Mouse (Mus musculus): ENCODE data around the gene Paqr8. TPM values are rescaled to one million over a fixed set of nuclear protein-coding genes. Genes with fewer than 3 reads are reported as not detected.

The Paqr8 gene
- total RNA-seq, 2 experiments from 2014 or later = 2.9 to 3.1 TPM

DNA sequence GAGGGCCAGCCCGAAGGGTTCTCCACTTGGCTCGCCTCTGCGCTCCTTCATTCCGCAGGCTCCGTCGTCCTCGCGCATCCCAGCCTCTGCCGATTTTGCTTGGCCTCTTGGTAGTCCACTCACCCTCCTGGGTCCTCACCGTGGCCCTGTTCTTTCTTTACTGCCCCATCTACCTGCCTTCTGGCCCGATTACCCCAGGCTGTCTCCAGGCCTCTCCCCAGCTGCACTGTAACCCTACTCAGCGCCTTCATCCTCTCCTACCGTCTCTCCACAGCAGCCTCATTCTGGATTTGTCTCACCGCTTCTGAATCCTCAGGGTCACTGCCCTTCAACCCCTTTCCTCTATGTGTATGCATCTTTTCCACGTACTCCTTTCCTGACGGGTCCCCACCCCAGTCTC lies 61.4 kb downstream of the Paqr8 start:
- no peak; the same call in 1 of the 2 replicates for ATAC-seq (replicated peaks; ENCODE audit: poor library complexity, severe bottlenecking)

DNA sequence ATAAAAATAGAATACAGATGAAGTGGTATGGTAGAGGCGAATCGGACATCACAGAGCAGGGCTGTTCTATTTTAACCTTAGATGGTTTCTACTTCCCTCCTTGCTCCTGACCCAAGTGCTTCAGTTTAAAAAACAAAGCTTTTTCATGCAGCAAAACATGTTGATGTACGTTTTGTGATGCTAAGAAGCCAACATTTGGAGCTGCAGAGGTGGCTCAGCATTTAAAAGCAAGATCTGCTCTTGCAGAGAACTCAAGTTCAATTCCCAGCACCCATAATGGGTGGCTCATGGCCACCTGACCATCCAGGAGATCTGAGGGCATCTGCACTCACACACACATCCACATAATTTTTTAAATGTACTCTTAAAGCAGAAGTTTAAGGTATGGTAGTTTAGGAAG lies 64.5 kb downstream of the Paqr8 start:
- no peak for ATAC-seq (replicated peaks; ENCODE audit: poor library complexity, severe bottlenecking)

DNA sequence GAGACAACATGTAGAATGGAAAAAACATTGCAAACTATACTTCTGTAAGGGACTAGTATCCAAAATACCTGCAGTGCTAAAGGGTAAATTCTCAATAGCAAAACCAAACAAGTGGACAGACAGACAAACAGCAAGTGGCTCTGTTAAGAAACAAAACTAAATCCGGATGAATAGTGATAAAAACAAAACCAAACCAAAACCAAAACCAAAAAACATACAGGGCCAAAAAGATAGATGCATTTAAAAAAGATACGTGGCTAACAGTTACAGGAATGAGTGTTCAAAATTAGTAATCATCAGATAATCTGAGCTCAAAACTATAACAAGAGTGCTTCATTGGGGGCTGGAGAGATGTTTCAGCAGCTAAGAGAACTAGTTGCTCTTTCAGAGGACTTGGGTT lies 79.2 kb downstream of the Paqr8 start:
- ATAC-seq (replicated peaks; ENCODE audit: poor library complexity, severe bottlenecking) = no peak

DNA sequence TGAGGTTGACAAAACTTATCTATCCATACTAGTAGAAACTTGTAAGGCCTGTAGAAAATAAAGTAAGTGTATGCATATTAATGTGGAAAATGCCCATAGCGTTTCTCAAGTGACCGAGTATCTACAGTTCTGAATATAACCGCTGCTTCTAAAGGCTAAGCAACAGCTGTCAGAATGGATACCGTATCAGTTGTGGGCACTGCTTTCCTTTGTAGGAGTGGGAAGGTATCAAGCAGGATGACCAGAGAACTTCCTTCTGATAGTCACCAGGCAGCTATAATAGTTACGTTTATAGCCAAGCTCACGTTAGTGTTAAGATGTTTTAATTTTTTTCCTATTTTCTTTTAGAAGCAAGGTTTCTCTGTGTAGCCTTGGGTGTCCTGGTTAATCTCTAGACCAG lies 83.0 kb downstream of the Paqr8 start:
- ATAC-seq (replicated peaks; ENCODE audit: poor library complexity, severe bottlenecking) = no peak

DNA sequence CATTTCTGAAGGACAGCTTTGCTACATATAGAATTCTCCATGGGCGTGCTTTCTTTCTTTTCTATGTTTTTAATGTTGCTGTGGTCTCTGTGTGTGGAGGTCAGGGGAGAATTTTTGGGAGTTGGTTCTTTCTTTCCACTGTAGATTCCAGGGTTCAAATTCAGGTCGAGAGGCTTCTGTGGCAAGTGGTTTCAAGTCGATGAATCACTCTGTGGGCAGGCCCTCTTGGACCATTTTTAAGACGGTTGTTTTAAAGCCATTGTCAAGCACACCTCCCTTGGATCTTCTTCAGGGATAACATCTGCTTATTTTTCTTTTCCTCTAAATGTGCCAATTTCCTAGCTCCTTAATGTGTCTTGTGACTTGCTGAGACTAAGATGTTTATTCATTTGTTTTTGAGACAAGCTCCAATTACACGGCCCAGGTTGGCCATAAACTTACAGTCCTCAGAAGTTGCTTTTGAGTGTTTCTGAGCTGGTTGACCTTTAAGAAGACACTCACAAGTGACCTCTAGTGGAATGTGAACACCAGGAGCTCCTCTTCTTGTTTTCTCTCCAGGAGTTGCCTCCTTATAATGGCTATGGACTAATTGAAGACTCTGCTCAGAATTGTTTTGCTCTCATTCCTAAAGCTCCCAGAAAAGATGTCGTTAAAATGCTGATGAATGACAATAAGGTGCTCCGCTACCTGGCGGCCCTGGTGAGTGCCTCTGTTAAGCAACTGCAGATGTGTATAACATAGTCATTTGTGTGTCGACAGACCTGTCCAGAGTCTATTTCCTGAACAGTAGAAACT lies 84.1 kb downstream of the Paqr8 start:
- ATAC-seq (replicated peaks; ENCODE audit: poor library complexity, severe bottlenecking) = no peak

DNA sequence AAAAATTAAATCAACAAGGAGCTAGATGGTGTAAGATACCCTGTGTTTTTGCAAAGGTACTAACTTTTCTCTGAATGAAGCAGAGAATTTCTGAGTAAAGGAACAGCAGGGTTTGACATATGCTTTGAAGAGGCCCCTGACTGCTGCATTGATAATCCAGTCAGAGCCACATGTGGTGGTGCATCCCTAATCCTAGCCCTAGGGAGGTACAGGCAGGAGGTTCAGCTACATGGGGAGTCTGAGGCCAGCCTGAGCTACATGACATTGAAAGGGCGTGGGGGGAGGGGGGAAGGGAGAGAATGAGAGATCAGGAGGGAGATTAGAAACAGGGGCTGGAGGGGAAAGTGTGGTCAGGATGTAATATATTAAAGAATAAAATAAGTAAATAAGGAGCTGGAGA lies 90.1 kb downstream of the Paqr8 start:
- ATAC-seq (replicated peaks; ENCODE audit: poor library complexity, severe bottlenecking) = no peak

DNA sequence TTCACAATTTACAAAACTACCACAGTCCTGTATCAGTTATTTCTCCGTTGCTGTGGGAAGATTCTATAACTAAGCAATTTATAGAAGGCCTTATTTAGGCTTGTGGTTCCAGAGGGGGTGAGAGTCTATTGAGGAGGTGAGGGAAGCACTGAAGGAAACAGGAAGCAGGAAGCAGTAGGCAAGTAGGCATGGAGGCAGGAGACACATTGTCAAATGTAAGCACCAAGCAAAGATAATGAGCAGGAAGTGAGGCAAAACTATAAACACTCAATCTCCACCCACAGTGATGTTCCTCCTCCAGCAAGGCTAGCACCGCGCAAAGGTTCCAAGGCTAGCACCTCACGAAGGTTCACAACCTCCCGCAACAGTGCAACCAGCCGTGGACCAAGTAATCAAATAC lies 91.4 kb downstream of the Paqr8 start:
- 0 out of 2 replicates have a peak, but pooled peaks have one; percentile 10 for ATAC-seq (replicated peaks; ENCODE audit: poor library complexity, severe bottlenecking)

DNA sequence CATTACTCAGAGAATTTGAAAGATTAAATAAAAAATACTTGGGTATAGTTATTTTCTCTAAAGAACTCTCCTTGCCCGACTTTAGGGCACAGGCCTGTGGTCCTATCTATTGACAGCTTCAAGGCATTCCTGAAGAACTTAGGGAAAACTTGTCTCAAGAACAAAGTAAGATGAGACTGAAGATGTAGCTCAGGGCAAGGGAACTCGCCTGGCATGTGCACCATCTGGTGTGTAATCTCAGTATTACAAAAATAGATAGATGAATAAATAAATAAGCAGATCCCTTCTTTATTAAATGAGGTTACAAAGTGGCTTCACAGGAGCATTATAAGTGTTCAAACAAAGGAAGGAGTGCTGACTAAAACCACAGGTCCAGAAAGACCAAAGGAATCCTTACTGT lies 93.7 kb downstream of the Paqr8 start:
- no peak for ATAC-seq (replicated peaks; ENCODE audit: poor library complexity, severe bottlenecking)

DNA sequence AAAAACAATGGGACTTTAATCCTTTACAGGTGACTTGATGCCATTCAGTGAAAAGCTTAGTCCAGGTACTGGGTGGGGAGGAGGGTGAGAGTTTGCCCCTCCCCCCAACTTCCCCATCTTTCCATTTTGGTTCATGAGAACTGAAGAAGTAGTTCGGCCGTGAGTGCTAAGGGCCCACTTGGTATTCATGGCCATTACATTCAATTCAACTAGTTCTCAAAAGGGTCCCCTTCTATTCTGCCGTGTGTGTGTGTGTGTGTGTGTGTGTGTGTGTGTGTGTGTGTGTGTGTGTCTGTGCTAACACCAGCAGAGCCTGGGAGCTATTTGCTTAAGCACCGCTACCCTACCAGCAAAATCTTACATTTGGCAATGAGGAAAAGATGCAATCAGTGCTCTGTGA lies 94.2 kb downstream of the Paqr8 start:
- ATAC-seq (replicated peaks; ENCODE audit: poor library complexity, severe bottlenecking) = no peak

DNA sequence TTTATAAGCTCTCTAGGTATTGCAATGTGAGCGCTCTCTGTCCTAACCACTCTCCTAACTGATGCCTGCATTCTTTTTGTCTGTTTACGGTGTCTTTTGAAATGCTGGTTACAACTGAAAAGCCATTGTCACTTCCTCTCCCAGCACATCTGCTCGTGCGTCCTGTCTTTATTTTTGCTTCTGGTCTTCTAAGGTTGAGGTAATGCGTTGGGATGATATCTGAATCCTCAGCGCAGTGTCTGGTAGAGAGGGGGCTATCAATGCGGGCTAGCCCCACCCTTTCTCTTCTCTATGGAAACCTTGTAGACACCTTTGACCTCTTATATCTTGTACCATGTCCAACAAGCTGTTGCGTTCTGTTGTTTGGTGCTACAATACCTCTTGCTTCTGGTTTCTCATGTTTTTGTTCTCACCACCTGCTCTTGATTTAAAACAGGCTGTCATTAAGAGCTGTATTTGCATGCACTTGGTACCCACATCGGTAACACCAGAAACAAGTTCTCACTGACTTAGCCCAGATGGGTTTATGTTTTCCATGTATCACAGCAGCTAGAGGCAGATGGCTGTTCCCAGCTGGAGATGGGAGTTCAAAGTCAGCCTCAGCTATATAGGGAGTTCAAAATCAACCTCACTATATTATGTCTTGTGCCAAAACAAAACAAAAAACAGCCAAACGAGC lies 96.1 kb downstream of the Paqr8 start:
- ATAC-seq (replicated peaks; ENCODE audit: poor library complexity, severe bottlenecking) = peak; percentile 70

Other genes starting within 250 kb of the Paqr8 start
- gene Il17a, start 159.7 kb upstream of the Paqr8 start, total RNA-seq (2014; fragmentation: Nextera tagmentation) = not detected in 2 replicates
- not detected in 2 replicates for gene Il17a, start 159.7 kb upstream of the Paqr8 start, total RNA-seq (2017)
- not detected in 2 replicates for gene Il17f, start 100.0 kb upstream of the Paqr8 start, total RNA-seq (2014; fragmentation: Nextera tagmentation)
- gene Il17f, start 100.0 kb upstream of the Paqr8 start, total RNA-seq (2017) = not detected in 2 replicates
- gene Mcm3, start 70.3 kb upstream of the Paqr8 start, total RNA-seq (2014; fragmentation: Nextera tagmentation) = 499 and 569 TPM in 2 replicates
- gene Mcm3, start 70.3 kb upstream of the Paqr8 start, total RNA-seq (2017) = 251 and 264 TPM in 2 replicates
- gene Efhc1, start 61.0 kb downstream of the Paqr8 start, total RNA-seq (2014; fragmentation: Nextera tagmentation) = not detected in 2 replicates
- 0.15 and 0.26 TPM in 2 replicates for gene Efhc1, start 61.0 kb downstream of the Paqr8 start, total RNA-seq (2017)
- gene Tram2, start 188.6 kb downstream of the Paqr8 start, total RNA-seq (2014; fragmentation: Nextera tagmentation) = 8.9 and 9.3 TPM in 2 replicates
- gene Tram2, start 188.6 kb downstream of the Paqr8 start, total RNA-seq (2017) = 2.2 and 4.0 TPM in 2 replicates

Data from granulocyte monocyte progenitor cell, adult 5-6 weeks (primary cell).